Mouse (Mus musculus): ENCODE measurements at regions not wholly inside any gene's neighbourhood (a gene's known extent, or its start where the extent isn't known, plus 50 kb on each side); places are given as distances from the start of the nearest gene placed in this dataset.

DNA sequence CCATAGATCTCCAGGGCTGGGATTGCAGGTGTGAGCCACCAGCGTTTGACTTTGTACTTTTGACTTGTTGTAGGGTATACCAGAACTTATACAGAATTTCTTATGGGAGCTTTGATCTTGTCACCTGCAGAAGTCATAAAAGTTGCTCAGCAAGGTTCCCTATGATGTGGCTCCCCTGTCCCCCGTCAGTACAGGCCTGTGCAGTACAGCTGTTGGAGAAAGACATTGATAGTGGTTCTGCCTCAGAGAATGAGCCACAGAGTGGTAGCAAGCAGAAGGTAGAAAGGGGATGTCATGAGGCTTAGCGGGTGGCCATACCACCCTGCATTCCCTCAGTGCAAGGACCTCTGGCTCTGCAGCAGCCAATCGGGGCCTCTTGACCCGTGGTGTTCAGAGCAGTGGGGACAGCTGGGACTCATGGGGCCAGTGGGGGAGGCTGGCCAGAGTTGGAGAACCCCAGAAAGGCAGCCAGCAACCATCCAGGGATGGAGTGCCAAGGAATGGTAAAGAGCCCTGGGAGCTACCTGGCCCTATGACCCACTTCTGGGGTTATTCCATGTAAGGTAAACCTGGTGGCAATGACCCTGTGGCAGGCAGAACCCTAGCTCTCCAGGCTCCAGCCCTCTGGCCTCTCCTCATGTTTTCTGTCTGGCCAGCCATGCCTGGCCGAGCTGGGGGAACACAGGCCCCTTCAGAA is 58.6 kb upstream of the Gm26897 start:
- H3K9me3 ChIP-seq (ENCODE audit: low read length): no peaks in the 10 kb centered on the region
- no peaks in the 10 kb centered on the region for H3K36me3 ChIP-seq (ENCODE audit: insufficient read depth, low read length)
- H3K27ac ChIP-seq (ENCODE audit: low read length): peak overlapping the region; percentile 51
- no peak overlapping the region for H3K4me3 ChIP-seq (ENCODE audit: low read depth, low read length)
- H3K4me2 ChIP-seq (replicated peaks; ENCODE audit: low read depth, low read length): no peak overlapping the region
- H3K27me3 ChIP-seq (replicated peaks; ENCODE audit: insufficient read depth, low read length): no peaks in the 10 kb centered on the region
- ATAC-seq (peak; percentile 25; the same call in 1 of the 2 replicates), DNase-seq (ENCODE audit: low spot score) (no peak)
- H3K9ac ChIP-seq (replicated peaks; ENCODE audit: low read depth): no peak overlapping the region
- peaks cover 9% of the 10 kb centered on the region; the same call in 1 of the 2 replicates for H3K4me1 ChIP-seq (ENCODE audit: insufficient read depth, low read depth, low read length)
- 39% methylated on average over 6 of the region's 6 CpGs for WGBS
- TF ChIP-seq CTCF (IDR thresholded peaks at IDR 0.05) (no peak), EP300 (IDR thresholded peaks at IDR 0.05) (no peak)

DNA sequence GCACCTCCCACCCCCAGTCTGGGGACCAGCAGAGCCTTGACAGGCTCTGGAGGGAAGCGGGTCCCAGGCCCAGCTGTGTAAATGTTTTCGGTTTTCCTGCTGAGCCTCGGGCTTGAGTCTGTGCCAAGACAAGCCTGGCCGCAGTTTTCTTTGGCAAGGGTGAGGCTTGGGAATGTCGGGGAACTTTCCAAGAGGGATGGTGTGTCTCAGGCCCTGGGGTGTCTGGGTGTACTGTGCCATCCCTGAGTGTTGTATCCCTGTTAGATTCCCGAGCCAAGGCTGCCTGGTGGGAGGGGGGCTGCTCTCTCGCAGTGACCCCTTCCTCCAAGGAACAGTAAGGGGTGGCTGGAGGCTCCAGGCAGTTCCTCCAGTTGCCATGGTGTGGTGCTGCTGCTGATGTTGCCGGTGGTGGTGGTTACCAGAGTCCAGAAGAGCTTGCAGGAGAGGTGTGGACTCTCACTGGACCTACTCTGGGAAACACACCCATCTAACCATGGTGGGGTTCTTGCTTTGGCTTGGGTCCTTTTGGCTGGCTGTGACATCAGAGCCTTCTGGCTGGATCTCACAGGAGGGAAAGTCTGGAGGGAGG is 58.0 kb upstream of the Gm26897 start:
- Histone ChIP-seq H3K4me3 (ENCODE audit: low read depth, low read length) (no peak overlapping the region), H3K9ac (replicated peaks; ENCODE audit: low read depth) (no peak overlapping the region), H3K4me1 (ENCODE audit: insufficient read depth, low read depth, low read length) (peaks cover 9% of the 10 kb centered on the region; the same call in 1 of the 2 replicates), H3K36me3 (ENCODE audit: insufficient read depth, low read length) (no peaks in the 10 kb centered on the region), H3K27me3 (replicated peaks; ENCODE audit: insufficient read depth, low read length) (no peaks in the 10 kb centered on the region), H3K9me3 (ENCODE audit: low read length) (no peaks in the 10 kb centered on the region), H3K27ac (ENCODE audit: low read length) (peak overlapping the region; percentile 51), H3K4me2 (replicated peaks; ENCODE audit: low read depth, low read length) (no peak overlapping the region)
- TF ChIP-seq CTCF (IDR thresholded peaks at IDR 0.05) (peak; percentile 69), EP300 (IDR thresholded peaks at IDR 0.05) (no peak)
- peak; percentile 88 for DNase-seq (ENCODE audit: low spot score)
- WGBS: 9% methylated on average over 8 of the region's 8 CpGs
- ATAC-seq: peak; percentile 85

DNA sequence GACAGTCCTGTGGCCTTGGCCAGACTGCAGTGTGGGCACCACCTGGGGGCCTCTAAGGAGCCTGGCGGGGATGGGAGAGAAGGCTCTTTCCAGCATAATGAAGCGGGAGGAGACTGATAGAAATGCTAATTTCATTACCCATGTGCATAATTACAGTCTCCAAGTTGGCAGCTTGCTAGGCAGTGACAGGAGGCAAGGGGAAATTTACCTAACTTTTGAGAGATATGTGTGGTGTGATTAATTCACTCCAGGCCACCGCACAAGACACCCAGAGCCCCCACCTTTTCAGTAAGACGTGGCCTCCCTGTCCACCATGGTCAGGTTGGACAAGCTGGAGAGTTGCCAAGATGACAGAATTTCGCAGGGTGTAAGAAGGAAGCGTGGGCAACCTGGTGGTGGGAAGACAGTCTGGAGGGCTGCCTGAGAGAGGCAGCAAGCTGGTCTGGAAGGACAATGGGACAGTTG is 55.8 kb upstream of the Gm26897 start:
- Histone ChIP-seq H3K9me3 (ENCODE audit: low read length) (no peaks in the 10 kb centered on the region), H3K27me3 (replicated peaks; ENCODE audit: insufficient read depth, low read length) (no peaks in the 10 kb centered on the region), H3K9ac (replicated peaks; ENCODE audit: low read depth) (no peak overlapping the region), H3K4me1 (ENCODE audit: insufficient read depth, low read depth, low read length) (peaks cover 9% of the 10 kb centered on the region; the same call in 1 of the 2 replicates), H3K4me2 (replicated peaks; ENCODE audit: low read depth, low read length) (no peak overlapping the region), H3K27ac (ENCODE audit: low read length) (no peak overlapping the region), H3K4me3 (ENCODE audit: low read depth, low read length) (no peak overlapping the region), H3K36me3 (ENCODE audit: insufficient read depth, low read length) (no peaks in the 10 kb centered on the region)
- WGBS: 67% methylated on average over 6 of the region's 6 CpGs
- ATAC-seq: no peak
- DNase-seq (ENCODE audit: low spot score): no peak
- TF ChIP-seq EP300 (IDR thresholded peaks at IDR 0.05) (no peak), CTCF (IDR thresholded peaks at IDR 0.05) (no peak)

DNA sequence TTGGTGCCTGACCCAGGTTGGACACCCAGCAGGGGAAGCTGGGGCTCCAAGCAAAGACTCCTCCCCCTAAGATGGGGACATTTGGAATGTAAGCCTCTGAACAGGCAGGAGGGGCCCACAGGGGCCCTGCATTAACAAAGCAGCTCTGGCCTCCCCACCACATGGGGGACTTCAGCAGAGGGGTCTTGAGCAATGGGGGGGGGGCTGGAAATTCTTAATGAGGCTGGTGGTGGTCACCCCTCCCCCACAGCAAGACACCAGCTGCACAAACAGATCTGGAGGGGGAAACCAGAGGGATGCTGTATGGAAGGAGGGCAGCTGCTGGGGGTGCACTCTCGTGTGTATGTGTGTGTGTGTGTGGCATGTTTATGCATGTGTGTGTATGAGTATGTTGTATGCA is 55.2 kb upstream of the Gm26897 start:
- Histone ChIP-seq H3K9me3 (ENCODE audit: low read length) (no peaks in the 10 kb centered on the region), H3K4me3 (ENCODE audit: low read depth, low read length) (no peak overlapping the region), H3K4me1 (ENCODE audit: insufficient read depth, low read depth, low read length) (peaks cover 9% of the 10 kb centered on the region; the same call in 1 of the 2 replicates), H3K9ac (replicated peaks; ENCODE audit: low read depth) (no peak overlapping the region), H3K27me3 (replicated peaks; ENCODE audit: insufficient read depth, low read length) (no peaks in the 10 kb centered on the region), H3K27ac (ENCODE audit: low read length) (no peak overlapping the region), H3K4me2 (replicated peaks; ENCODE audit: low read depth, low read length) (no peak overlapping the region), H3K36me3 (ENCODE audit: insufficient read depth, low read length) (no peaks in the 10 kb centered on the region)
- DNase-seq (ENCODE audit: low spot score): no peak
- ATAC-seq: no peak
- 47% methylated on average over 1 of the region's 1 CpGs for WGBS
- no peak for TF ChIP-seq CTCF (IDR thresholded peaks at IDR 0.05)
- TF ChIP-seq EP300 (IDR thresholded peaks at IDR 0.05): no peak

DNA sequence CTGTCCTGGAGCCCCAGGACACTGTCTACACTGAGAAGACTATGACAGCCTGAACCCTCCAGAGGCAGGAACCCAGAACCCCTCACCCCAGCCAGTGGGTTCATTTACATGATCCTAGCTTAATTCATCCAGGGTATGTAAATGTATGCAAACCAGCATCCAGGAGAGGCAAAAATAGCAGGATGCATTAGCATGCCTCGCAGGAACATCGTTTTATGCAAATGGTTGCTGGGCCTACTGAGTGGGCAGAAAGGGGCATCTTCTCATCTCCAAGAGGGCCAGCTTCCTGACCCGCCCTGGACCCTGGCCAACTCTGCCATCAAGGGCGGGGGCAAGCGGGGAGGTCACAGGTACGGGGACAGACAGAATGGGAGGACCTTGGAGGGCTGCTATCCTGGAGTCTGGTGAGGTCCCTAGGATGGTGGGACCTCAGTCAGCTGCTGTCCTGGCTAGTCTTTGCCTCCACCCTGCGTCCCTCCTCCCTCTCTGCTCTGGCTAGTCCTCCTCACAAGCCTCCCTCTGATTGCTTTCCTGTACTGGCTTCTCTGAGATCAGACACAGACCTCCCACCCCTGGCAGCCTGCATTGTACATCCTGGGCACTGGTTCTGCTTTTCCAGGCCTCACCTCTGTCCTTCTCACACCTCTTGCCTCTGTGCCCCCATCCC is 52.2 kb upstream of the Gm26897 start:
- WGBS: 66% methylated on average over 6 of the region's 7 CpGs
- H3K9me3 ChIP-seq (ENCODE audit: low read length): no peaks in the 10 kb centered on the region
- H3K4me1 ChIP-seq (ENCODE audit: insufficient read depth, low read depth, low read length): no peaks in the 10 kb centered on the region
- no peak overlapping the region for H3K4me2 ChIP-seq (replicated peaks; ENCODE audit: low read depth, low read length)
- H3K27ac ChIP-seq (ENCODE audit: low read length): no peak overlapping the region
- ATAC-seq: no peak
- TF ChIP-seq CTCF (IDR thresholded peaks at IDR 0.05) (no peak), EP300 (IDR thresholded peaks at IDR 0.05) (no peak)
- H3K27me3 ChIP-seq (replicated peaks; ENCODE audit: insufficient read depth, low read length): no peaks in the 10 kb centered on the region
- H3K4me3 ChIP-seq (ENCODE audit: low read depth, low read length): no peak overlapping the region
- no peak overlapping the region for H3K9ac ChIP-seq (replicated peaks; ENCODE audit: low read depth)
- DNase-seq (ENCODE audit: low spot score): no peak
- no peaks in the 10 kb centered on the region for H3K36me3 ChIP-seq (ENCODE audit: insufficient read depth, low read length)

DNA sequence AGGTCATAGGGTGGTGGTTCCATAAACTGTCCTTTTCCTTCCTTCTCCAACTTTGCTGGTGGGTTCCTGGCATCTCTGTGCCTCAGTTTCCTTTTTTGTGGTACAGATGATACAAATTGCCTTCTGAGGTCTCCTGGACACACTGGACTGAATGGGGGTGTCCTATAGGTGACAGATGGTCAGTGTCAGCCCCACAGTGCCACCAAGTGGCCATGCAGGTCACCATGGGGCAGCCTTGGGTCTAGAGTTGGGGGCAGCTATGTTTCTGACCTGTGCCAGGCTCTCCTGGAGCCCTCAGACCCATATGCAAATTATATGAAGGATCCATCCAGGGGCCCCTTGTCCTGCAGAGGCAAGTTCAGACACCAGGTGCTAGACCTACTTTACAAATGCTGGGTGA is 50.8 kb upstream of the Gm26897 start:
- no peak overlapping the region for H3K4me3 ChIP-seq (ENCODE audit: low read depth, low read length)
- H3K27ac ChIP-seq (ENCODE audit: low read length): no peak overlapping the region
- TF ChIP-seq CTCF (IDR thresholded peaks at IDR 0.05) (peak; percentile 73), EP300 (IDR thresholded peaks at IDR 0.05) (no peak)
- no peaks in the 10 kb centered on the region for H3K27me3 ChIP-seq (replicated peaks; ENCODE audit: insufficient read depth, low read length)
- no peak overlapping the region for H3K9ac ChIP-seq (replicated peaks; ENCODE audit: low read depth)
- H3K4me1 ChIP-seq (ENCODE audit: insufficient read depth, low read depth, low read length): no peaks in the 10 kb centered on the region
- no peaks in the 10 kb centered on the region for H3K36me3 ChIP-seq (ENCODE audit: insufficient read depth, low read length)
- ATAC-seq (no peak), DNase-seq (ENCODE audit: low spot score) (no peak)
- no peak overlapping the region for H3K4me2 ChIP-seq (replicated peaks; ENCODE audit: low read depth, low read length)
- no peaks in the 10 kb centered on the region for H3K9me3 ChIP-seq (ENCODE audit: low read length)

All from lung, postnatal 0 days (tissue).